Mouse (Mus musculus): Measurements from ENCODE around the gene Mical3. TPM values are rescaled to one million over a fixed set of nuclear protein-coding genes. Genes with fewer than 3 reads are reported as not detected.
A peak's percentile ranks its signal among the peaks of the same experiment; 100 is the strongest.

Mical3 gene
- total RNA-seq, 2 experiments from 2014 or later = 53.3 to 71.9 TPM

DNA sequence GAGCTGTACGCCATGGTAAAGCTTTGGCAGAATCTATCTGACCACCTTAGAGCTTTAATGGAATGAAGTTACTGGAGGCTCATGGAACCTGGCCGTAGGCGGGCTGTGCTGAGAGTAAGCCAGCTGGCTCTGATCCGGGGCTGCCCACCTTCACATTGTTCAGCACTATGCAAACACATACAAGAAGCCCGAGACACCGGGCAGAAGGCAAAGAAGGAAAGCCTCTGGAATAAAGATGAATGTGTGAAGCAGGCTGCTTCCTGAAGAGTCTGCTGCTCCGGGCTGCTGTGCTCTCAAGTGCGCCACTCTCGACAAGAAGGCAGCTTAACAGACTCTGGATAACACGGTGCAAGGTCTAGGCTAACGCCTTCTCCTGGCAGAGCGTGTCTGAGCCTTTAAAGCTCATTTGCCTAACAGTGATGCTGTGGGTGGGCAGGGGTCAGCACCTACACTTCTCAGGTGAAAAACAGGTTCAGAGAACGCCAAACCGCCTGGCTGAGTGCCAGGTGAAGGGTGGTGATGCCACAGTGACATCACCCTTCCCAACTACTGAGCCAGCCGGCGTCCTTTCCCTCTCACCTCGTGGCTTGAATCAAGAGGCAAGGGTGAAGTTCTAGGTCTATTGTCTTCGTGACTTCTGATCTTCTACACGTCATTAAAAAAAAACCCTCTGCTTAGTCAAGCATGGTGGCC lies 100.8 kb downstream of the Mical3 start:
- intact Hi-C loops (cut with DNase I) = no loop called here
- Histone ChIP-seq H3K27ac (no peak overlapping the region), H3K4me3 (no peak overlapping the region)
- DNase-seq = no peak
- no peak for TF ChIP-seq CTCF (IDR thresholded peaks at IDR 0.05)

DNA sequence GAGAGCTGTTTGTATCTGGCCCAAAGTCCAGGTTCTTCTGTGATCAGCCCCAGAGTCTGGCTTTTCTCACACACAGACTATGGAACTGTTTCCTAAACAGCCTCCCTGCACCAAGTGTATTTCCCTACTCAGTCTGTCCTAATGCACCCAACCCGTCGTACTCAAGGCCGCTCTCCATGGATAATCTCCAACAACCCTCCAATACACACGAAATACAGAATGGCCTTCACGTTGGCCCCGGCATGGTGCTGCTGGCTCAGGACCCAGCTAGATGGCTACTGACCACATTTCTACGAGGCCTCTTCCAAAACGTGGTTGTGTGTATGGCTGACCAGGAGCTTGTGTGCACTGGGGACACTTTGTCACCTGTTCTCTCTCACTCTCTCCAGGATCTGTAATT lies 102.3 kb downstream of the Mical3 start:
- Histone ChIP-seq H3K27ac (no peak overlapping the region), H3K4me3 (no peak overlapping the region)
- intact Hi-C loops (cut with DNase I) = no loop called here
- no peak for DNase-seq
- TF ChIP-seq CTCF (IDR thresholded peaks at IDR 0.05) = no peak

DNA sequence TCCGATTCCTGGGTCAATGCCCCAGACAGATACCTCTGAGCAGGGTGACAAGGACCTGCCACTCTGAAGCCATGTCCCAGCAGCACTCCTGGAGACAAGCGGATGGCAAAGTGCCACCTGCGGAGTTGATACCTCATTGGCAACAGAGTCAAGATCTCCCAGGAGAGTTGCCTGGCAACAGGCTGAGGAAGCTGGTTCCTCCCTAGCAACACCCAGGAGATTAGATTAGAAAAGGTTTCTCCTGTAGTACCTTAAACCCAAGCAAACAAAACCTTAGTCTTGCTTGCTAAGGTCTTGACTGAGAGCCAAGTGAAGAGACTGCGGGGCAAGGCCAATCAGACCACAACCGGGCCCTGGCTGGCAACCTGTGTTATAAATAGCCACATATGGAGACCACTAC lies 103.5 kb downstream of the Mical3 start:
- TF ChIP-seq CTCF (IDR thresholded peaks at IDR 0.05) = no peak
- Histone ChIP-seq H3K4me3 (no peak overlapping the region), H3K27ac (0 out of 2 replicates have a peak overlapping the region, but pooled peaks have one; percentile 29)
- DNase-seq = peak; percentile 87
- intact Hi-C loops (cut with DNase I) = no loop called here

DNA sequence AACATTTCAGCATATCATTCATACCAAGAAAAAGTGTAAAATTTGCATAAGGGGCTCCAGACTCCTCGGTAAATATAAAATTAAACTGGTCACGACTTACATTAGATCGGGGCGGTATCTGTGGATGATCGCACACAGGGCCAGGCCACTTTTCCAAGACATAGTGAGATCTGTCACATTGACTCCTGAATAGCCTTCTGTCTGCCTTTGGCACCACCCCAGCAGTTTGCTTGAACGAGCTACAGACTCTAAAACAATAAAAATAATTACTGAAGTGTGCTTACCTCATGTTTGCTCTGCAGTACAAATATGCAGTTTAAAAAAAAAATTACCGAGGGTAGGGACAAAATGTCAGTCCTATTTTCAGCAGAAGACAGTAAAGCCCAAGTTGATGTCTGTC lies 103.9 kb downstream of the Mical3 start:
- TF ChIP-seq CTCF (IDR thresholded peaks at IDR 0.05) = no peak
- intact Hi-C loops (cut with DNase I) = no loop called here
- Histone ChIP-seq H3K27ac (0 out of 2 replicates have a peak overlapping the region, but pooled peaks have one; percentile 29), H3K4me3 (no peak overlapping the region)
- DNase-seq = no peak

DNA sequence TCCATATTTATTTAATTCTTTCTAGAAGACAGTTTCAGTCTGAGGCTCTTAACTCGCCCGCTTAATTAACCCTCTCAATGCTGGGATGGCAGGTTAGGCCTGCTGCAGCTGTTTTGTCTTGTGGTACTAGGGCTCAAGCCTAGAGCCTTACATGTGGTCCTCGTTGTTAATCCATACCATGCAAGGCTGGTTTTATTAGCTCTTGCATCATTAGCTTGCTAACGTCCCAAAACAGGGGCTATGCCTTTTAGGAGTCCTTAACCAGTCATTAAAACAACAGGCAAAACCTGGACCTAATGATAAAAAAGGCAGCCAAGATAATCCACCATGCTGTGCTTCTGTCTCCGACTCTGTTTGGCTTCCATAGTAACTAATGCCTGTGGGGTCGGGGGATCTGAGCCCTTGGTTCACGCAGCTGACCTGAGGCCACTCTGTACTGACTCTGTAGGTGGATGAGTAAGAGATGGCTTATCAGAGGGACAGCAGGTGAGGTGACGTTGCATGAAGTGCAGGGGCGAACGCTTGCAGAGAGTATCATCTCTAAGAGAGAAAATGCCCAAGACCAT lies 104.7 kb downstream of the Mical3 start:
- TF ChIP-seq CTCF (IDR thresholded peaks at IDR 0.05) = no peak
- no peak for DNase-seq
- H3K4me3 ChIP-seq = no peak overlapping the region
- intact Hi-C loops (cut with DNase I) = no loop called here
- H3K27ac ChIP-seq = no peak overlapping the region

DNA sequence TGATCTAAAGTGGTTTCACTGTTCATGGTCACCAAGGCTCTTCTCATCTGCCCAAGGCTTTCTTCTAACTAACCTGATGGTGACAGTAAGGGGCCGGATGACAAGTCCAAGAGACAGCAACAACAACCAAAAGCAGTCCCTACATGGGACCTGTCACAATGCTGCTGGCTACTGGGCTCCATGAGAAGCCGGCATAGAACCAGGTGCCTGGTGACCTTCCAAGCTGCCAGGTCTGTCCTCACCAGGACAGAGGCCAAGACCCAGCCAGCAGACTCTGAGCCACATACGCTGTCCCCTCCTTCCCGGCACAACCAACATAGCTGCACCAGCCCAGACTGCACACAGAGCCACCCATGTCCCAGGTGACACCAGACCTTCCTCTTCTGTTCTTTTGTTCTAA lies 112.7 kb downstream of the Mical3 start:
- Histone ChIP-seq H3K4me3 (no peak overlapping the region), H3K27ac (peak overlapping the region; percentile 82)
- TF ChIP-seq CTCF (IDR thresholded peaks at IDR 0.05) = no peak
- peak; percentile 73 for DNase-seq
- intact Hi-C loops (cut with DNase I) = no loop called here

DNA sequence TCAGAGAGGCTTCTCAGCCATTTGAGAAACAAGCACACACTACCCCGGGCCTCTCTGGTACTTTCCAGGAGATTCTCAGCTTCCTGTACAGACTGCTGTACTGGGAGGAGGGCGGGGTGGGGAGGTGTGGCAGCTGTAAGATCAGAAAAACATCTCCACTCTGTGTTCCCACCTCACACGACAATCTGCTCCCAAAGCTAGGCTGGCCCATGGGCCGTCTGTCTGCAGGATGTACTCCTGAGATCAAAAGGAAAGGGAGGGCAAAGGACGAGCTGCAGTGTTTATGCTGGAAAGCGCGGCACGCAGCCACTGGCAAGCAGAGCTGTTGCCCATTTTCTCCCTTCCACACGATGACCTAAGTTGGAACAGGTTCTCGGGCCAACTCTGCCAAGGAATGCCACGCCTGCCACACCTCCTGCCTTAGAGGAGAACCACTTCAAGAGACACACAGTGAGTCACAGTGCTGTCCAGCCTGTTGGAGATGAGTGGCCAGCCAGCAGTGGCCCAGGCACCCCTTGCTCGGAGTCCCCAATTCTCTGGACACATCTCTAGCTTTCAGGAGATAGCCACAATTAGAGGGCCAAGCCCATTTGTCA lies 113.3 kb downstream of the Mical3 start:
- intact Hi-C loops (cut with DNase I) = loop anchor here (2.0 kb wide), 1 partner anchor 17 kb away; no protein-coding TSS in a partner anchor

DNA sequence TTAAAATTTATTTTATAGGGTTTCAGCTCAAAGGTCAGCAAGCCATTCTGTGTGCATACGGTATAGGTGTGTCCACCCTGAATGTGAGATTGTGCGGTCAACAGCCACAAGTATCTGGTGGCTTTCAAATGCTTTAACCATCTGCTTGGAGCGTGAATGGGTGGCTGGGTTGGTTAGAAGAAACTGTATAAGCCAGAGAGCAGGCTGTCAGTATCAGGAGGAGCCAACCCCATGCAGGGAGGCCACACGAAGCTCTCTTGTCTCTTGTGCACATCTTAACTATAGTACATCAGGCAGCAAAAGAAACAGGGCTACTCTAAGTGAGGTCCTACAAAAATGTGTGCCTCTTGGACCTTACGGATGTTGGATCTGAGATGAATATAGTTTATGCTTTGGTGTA lies 114.7 kb downstream of the Mical3 start:
- TF ChIP-seq CTCF (IDR thresholded peaks at IDR 0.05) = no peak
- H3K27ac ChIP-seq = no peak overlapping the region; the same call in 1 of the 2 replicates
- intact Hi-C loops (cut with DNase I) = loop anchor here (2.0 kb wide), 1 partner anchor 15 kb away; no protein-coding TSS in a partner anchor

More for the DNA sequence above, 113.3 kb downstream of the Mical3 start:
- Histone ChIP-seq H3K27ac (peak overlapping the region; percentile 82), H3K4me3 (peak overlapping the region; percentile 35; the same call in 1 of the 2 replicates)
- DNase-seq = peak; percentile 87
- no peak for TF ChIP-seq CTCF (IDR thresholded peaks at IDR 0.05)

DNA sequence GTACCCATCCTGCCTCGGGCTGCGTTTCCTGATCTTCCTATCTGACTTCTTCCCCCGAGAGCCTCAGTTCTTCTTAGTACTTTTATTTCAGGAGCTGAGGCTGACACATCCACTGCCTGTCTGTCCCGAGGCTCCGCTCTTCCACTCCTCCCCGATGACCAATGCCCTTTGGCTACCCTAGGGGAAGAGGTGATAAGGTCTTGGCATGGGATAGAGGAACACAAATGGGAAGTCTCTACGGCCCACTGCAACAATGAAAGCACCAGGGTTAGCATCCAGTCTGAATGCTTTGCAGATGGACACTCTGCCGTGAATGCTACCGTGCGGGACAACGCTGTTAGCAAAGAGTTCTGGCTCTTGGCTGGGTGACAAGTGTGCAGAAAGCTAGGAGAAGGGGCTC lies 116.5 kb downstream of the Mical3 start:
- no peak for DNase-seq
- intact Hi-C loops (cut with DNase I) = no loop called here
- Histone ChIP-seq H3K27ac (peak overlapping the region; percentile 25; the same call in 1 of the 2 replicates), H3K4me3 (peak overlapping the region; percentile 49)
- no peak for TF ChIP-seq CTCF (IDR thresholded peaks at IDR 0.05)

More for the DNA sequence above, 114.7 kb downstream of the Mical3 start:
- no peak overlapping the region for H3K4me3 ChIP-seq
- DNase-seq = no peak

DNA sequence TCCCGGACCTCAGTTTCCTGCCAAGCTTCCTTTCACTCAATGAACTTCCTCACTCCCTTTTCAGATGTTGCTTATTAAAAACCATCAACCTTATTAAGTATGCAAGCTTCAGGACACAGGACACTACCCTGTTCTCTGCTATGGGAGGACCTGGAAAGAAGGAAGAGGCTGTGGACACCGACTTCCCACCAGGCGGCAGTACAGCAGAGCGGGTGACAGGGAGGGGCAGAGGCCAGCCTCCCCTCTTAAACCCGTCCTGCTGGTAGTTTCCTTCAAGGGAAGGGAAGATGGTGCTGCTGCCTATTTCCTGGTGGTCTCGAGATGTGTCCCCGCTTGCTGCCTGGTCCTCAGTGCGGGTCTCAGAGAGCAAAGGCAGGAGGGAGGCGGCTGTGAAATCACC lies 117.0 kb downstream of the Mical3 start:
- intact Hi-C loops (cut with DNase I) = no loop called here
- TF ChIP-seq CTCF (IDR thresholded peaks at IDR 0.05) = peak; percentile 68
- H3K27ac ChIP-seq = peak overlapping the region; percentile 25; the same call in 1 of the 2 replicates
- H3K4me3 ChIP-seq = peak overlapping the region; percentile 49
- DNase-seq = peak; percentile 54

DNA sequence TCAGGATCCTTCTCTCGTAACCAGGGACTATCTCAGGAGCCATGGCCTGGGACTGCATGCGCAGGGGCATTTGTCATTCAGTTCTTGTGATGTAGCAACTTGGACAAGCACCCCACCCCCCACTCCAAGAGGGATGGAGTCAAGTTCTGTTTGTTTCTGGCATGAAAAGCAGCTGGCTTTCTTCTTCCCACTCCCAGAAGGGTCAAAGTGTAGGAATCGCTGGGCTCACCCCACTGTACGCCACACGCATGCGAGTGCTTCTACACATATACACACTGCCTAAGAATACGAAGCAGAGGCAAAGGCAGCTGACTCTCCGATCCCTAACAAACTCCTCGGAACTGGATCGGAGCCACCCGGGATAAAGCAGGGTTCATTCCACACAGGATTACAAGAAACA lies 119.1 kb downstream of the Mical3 start:
- DNase-seq = no peak
- intact Hi-C loops (cut with DNase I) = no loop called here
- H3K4me3 ChIP-seq = no peak overlapping the region
- no peak for TF ChIP-seq CTCF (IDR thresholded peaks at IDR 0.05)
- no peak overlapping the region for H3K27ac ChIP-seq

DNA sequence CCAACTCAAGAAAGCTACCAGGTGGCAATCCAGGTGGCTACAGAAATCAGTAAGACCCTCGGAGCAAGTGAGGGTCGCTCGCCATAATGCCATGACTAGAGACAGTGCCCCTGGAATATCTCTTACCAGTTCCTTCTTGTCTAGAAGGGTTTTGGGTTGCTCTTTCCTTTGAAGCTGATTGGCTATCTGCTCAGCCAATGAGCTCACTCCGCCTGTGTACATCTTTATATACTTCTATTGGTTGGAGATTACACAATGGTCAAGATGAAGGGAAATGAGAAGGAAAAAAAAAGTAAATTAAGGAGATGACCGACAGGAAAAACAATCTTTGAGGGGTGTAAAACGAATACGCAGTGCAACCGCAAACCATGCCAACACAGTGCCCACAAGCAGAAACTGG lies 121.1 kb downstream of the Mical3 start:
- intact Hi-C loops (cut with DNase I) = no loop called here
- H3K4me3 ChIP-seq = no peak overlapping the region
- H3K27ac ChIP-seq = no peak overlapping the region
- no peak for TF ChIP-seq CTCF (IDR thresholded peaks at IDR 0.05)
- no peak for DNase-seq

DNA sequence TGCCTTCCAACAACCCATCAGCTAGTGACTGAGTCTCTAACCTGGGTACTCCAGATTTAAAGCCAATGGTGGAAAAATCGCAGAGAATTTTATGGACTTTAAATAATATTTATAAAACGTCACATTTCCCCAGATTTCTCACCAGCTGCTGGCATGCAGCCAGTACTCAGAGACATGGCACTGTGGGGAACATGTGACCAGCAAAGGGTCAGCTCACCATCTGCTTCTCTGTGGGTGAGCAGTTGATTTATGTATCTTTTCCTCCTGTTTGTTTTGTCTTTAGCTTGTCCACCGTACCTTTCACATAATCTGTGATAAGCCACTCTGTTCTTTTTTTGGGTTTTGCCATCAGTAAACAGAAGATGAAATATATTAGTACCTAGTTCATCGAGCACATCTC lies 125.8 kb downstream of the Mical3 start:
- intact Hi-C loops (cut with DNase I) = no loop called here
- TF ChIP-seq CTCF (IDR thresholded peaks at IDR 0.05) = no peak
- Histone ChIP-seq H3K27ac (no peak overlapping the region), H3K4me3 (no peak overlapping the region)
- DNase-seq = no peak

All from gastrocnemius, adult 2 months (tissue).